Mouse (Mus musculus) cortical plate, adult 2 months (tissue): Measurements from ENCODE around the gene Ntn1. TPM values are rescaled to one million over a fixed set of nuclear protein-coding genes. Genes with fewer than 3 reads are reported as not detected.

Source experiments
- H3K27ac ChIP-seq: fragments of 200-500 bp; 2 replicates; pipeline ENCODE4 v1.5.1; 2012; ENCODE audit warnings: low read length, control low read depth, inconsistent platforms; ENCODE audit not compliant: insufficient read depth
- H3K4me1 ChIP-seq: fragments of 200-500 bp; 2 replicates; pipeline ENCODE4 v1.6.1; 2011; ENCODE audit warnings: low read length; ENCODE audit not compliant: control insufficient read depth, insufficient read depth
- H3K4me3 ChIP-seq: fragments of 200-500 bp; 2 replicates; pipeline ENCODE4 v1.5.1; 2011; ENCODE audit warnings: mild to moderate bottlenecking, low read length, control low read depth; ENCODE audit not compliant: insufficient read depth
- CTCF ChIP-seq: fragments of 200-500 bp; IDR thresholded peaks from 2 replicates; pipeline ENCODE4 v1.5.1; 2011; ENCODE audit warnings: mild to moderate bottlenecking, control low read depth, low read length; ENCODE audit not compliant: insufficient read depth; ENCODE audit errors: extremely low read depth
- POLR2A ChIP-seq: fragments of 200-500 bp; IDR thresholded peaks from 2 replicates; pipeline ENCODE4 v1.6.1; 2011; ENCODE audit warnings: mild to moderate bottlenecking, low read length, control low read depth; ENCODE audit not compliant: insufficient read depth; ENCODE audit errors: extremely low read depth
- polyA plus RNA-seq: library from polyadenylated mRNA; depleted of rRNA; stranded (reverse); fragments of >200 nt; gene quantifications from 2 replicates; pipeline ENCODE4 v1.2.3, GENCODE M21; 2012

Gene Ntn1
- polyA plus RNA-seq, 1 experiment = 5.0 TPM

- TF ChIP-seq POLR2A (no peak), CTCF (no peak)
- no peaks in the 10 kb centered on the region; the same call in 1 of the 2 replicates for H3K4me1 ChIP-seq
- H3K4me3 ChIP-seq = peak overlapping the region; percentile 35
- no peak overlapping the region for H3K27ac ChIP-seq
These were observed 15.4 kb downstream of the Ntn1 start for GRCm38 (mm10) chr11:68385021-68385821.

DNA sequence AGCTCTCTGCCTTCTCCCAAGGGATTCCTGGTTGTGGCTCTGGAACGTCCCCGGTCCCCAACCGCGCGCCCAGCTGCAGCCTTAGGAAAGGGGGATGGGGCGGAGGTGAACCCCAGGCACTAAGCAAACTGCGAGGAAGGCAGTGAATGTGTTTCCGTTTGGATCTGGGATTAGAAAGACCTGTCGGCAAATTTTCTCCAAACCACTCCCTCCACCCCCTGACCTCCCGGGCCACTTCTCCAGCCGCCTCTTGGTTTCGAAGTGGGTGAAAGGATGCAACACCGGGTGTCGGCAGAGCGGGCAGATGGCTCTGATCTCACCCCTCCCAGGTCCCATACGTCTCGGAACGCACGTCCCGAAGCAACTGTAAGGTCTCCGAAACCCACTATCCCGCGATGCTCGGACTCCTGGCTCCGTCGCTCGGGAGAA is 16.0 kb downstream of the Ntn1 start:
- TF ChIP-seq CTCF (no peak), POLR2A (no peak)
- Histone ChIP-seq H3K4me3 (peak overlapping the region; percentile 35), H3K27ac (no peak overlapping the region), H3K4me1 (no peaks in the 10 kb centered on the region; the same call in 1 of the 2 replicates)

DNA sequence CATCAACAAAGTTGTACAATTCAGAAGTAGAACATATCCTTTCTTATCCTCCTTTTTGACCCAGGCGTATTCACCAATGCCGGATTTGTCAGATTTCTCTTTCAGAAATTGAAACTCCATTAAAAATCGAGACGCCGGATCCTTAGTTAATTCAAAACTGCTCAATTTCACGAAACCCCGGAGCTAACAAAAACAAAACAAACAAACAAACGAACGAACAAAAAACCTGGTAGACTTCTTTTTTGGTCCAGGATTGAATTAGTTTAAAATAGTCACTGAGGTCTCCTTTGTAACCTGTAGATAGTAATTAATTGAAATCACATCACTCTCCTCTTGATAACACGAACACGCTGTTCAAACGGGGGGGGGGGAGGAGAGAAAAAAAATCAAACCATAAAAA is 16.5 kb downstream of the Ntn1 start:
- H3K4me3 ChIP-seq = peak overlapping the region; percentile 35; the same call in 1 of the 2 replicates
- no peak overlapping the region for H3K27ac ChIP-seq
- no peak for TF ChIP-seq POLR2A
- TF ChIP-seq CTCF = no peak
- H3K4me1 ChIP-seq = no peaks in the 10 kb centered on the region; the same call in 1 of the 2 replicates

- Histone ChIP-seq H3K4me1 (no peaks in the 10 kb centered on the region; the same call in 1 of the 2 replicates), H3K27ac (no peak overlapping the region), H3K4me3 (no peak overlapping the region)
- TF ChIP-seq CTCF (no peak), POLR2A (no peak)
These were observed 17.1 kb downstream of the Ntn1 start for GRCm38 (mm10) chr11:68383519-68383918.

GRCm38 (mm10) chr11:68381833-68382232 is 18.8 kb downstream of the Ntn1 start:
- no peaks in the 10 kb centered on the region; the same call in 1 of the 2 replicates for H3K4me1 ChIP-seq
- no peak overlapping the region for H3K4me3 ChIP-seq
- no peak for TF ChIP-seq POLR2A
- TF ChIP-seq CTCF = no peak
- H3K27ac ChIP-seq = no peak overlapping the region

GRCm38 (mm10) chr11:68381318-68381717 is 19.3 kb downstream of the Ntn1 start:
- Histone ChIP-seq H3K4me3 (no peak overlapping the region), H3K27ac (no peak overlapping the region), H3K4me1 (no peaks in the 10 kb centered on the region; the same call in 1 of the 2 replicates)
- no peak for TF ChIP-seq POLR2A
- TF ChIP-seq CTCF = no peak

DNA sequence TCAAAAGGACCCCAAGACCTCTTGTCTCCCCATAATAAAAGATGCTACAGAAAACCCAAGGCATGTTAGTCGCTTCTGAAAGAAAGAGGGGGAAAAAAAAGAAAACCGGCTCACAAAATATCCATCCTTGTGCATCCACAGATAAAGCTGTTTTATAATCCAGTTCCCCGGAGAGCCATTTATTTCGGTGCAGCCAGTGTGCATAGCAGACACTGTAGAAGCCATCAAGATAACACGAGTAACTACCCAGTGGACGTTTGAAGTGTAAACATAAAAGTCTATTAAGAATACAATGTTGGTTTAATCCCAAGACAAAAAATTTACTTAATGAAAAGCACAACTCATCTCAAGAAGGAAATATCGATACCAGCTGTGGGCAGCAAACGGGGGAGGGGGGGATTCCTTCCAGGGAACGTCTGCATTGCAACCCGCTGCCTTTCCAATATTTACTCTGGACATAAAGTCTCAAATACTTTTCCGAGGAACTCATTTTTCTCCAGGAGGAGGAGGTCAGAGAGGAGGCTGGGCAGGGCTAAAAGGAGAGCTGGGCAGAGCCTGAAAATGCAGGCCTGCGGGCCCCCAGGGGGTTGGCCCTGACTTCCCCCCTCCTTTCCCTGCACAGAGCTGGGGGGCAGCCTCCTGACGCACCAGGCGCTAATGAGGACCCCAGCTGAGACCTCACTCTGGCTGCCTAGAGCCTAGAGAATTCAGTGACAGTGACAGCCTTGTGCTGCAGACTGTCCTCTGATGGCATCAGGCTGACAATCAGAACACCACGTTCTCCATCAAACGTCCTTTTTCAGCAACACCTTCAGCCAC is 21.5 kb downstream of the Ntn1 start:
- TF ChIP-seq POLR2A (no peak), CTCF (no peak)
- Histone ChIP-seq H3K4me1 (no peaks in the 10 kb centered on the region), H3K4me3 (no peak overlapping the region), H3K27ac (no peak overlapping the region)

GRCm38 (mm10) chr11:68378419-68378818 is 22.2 kb downstream of the Ntn1 start:
- Histone ChIP-seq H3K4me1 (no peaks in the 10 kb centered on the region), H3K27ac (no peak overlapping the region), H3K4me3 (no peak overlapping the region)
- no peak for TF ChIP-seq POLR2A
- TF ChIP-seq CTCF = no peak

DNA sequence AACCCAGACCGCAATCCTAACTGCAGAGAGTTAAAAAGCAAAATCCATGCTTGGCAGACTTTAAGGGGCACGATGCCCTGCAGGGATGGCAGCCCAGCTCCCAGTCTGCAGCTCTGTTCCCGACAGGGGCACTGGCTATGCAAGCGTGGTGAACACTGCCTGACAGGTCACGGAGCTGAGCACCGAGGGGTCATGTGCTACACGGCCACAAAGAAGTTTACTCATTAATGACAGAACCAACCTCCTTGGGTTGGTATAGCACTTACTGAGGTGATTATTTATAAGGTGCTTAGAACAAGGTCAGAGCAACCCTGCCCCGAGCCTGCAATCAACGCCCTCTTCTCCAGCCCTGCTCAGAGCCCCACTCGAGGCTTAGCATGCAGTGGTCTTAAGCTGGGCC is 27.5 kb downstream of the Ntn1 start:
- TF ChIP-seq CTCF (no peak), POLR2A (no peak)
- Histone ChIP-seq H3K4me1 (no peaks in the 10 kb centered on the region), H3K4me3 (no peak overlapping the region), H3K27ac (no peak overlapping the region)

DNA sequence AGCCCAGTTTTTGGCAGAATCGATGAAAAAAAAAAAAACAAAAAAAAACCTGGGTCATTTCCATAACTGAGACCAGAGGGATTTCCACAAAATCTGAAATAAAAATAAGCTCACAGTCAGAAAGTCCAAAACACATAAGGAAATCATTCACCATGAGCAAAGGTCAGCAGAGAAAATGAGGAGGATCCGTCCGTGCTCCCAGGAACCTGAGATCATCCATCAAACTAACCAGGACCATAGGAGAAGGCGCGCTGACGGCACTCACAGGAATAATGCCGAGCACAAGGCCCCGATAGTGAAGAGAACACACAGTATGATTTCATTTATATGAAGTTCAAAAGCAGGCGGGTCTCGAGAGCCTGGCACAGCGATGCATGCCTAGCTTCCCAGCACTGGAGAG is 29.0 kb downstream of the Ntn1 start:
- no peaks in the 10 kb centered on the region for H3K4me1 ChIP-seq
- TF ChIP-seq POLR2A (no peak), CTCF (no peak)
- no peak overlapping the region for H3K27ac ChIP-seq
- no peak overlapping the region for H3K4me3 ChIP-seq
